17 mouse cellular contexts compared by ENCODE assay signal in the genomic region with DNA sequence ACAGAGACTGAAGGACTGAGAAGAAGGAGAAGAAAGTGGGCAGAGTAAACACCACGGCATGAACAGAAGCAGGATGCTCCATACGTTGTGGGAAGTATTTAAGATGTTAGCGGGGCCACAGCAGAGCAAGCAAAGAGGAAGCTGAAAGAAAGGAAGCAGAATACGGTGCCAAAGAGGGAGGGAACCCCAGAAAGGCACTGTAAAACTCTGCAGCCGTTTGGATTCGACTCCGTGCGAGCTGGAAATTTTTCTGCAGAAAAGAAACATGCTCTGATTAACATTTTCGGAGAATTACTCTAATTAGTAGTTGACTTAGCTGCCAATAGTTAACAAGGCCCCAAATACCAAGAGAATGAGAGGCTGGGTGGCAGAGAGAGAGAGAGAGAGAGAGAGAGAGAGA.
DNase-seq lines count a peak whose midpoint lies in the region; ATAC-seq and TF ChIP-seq lines count a peak whose summit lies in the region.
"Had no signal": no experiment of that assay in that cellular context is flagged by ENCODE, and none has a peak within 500 bp of the region (broad histone marks: within the 10 kb centered on the region; RNA-seq: fewer than 3 reads in every experiment).

No protein-coding gene starts in this region.

- WGBS in heart, adult 2 months = 40% methylated on average over 9 of the region's 9 CpGs

- intact Hi-C loops in heart, adult 2 months (cut with DNase I) = no loop called here

- no peaks in the 10 kb centered on the region; the same call in 1 of the 2 replicates for H3K4me1 ChIP-seq in heart, adult 2 months (ENCODE audit: control insufficient read depth, insufficient read depth, low read length)
- H3K4me1 ChIP-seq: liver, embryonic 12.5 days; midbrain, embryonic 15.5 days; neural tube, embryonic 13.5 days had no signal

- ATAC-seq in inflammation-experienced regulatory T-cells, adult 6 months = no peak
- ATAC-seq: intestine, postnatal 0 days; liver, embryonic 12.5 days; midbrain, embryonic 15.5 days had no signal

- H3K4me3 ChIP-seq in heart, adult 2 months = no peak overlapping the region
- H3K4me3 ChIP-seq: liver, embryonic 12.5 days; midbrain, embryonic 15.5 days; neural tube, embryonic 13.5 days had no signal

- no peak for TF ChIP-seq POLR2A in heart, adult 2 months (IDR thresholded peaks at IDR 0.05; ENCODE audit: insufficient read depth, low read depth, low read length)

- no peak for TF ChIP-seq CTCF in heart, adult 2 months (IDR thresholded peaks at IDR 0.05)

- no peaks in the 10 kb centered on the region for H3K36me3 ChIP-seq in heart, adult 2 months (ENCODE audit: control insufficient read depth, insufficient read depth, low read length)
- H3K36me3 ChIP-seq: liver, embryonic 12.5 days; midbrain, embryonic 15.5 days; neural tube, embryonic 13.5 days had no signal

- no peaks in the 10 kb centered on the region for H3K27me3 ChIP-seq in heart, adult 2 months (ENCODE audit: control insufficient read depth, insufficient read depth, low read length)
- H3K27me3 ChIP-seq: liver, embryonic 12.5 days; midbrain, embryonic 15.5 days had no signal

- H3K79me2 ChIP-seq in heart, adult 2 months (replicated peaks; ENCODE audit: control insufficient read depth, insufficient read depth, low read length) = no peaks in the 10 kb centered on the region

- no peak for TF ChIP-seq EP300 in heart, adult 2 months (IDR thresholded peaks at IDR 0.05; ENCODE audit: insufficient read depth, low read depth, low read length)

- H3K27ac ChIP-seq in heart, adult 2 months = peak overlapping the region; percentile 38
- H3K27ac ChIP-seq: liver, embryonic 12.5 days; midbrain, embryonic 15.5 days; neural tube, embryonic 13.5 days had no signal

- DNase-seq in cerebellum, adult 9-10 months = peak; percentile 29
- DNase-seq in cerebellum, adult 18-20 months = no peak
- DNase-seq in heart, adult 2 months = peak in 1 of 2 experiments; percentile 18
- no peak for DNase-seq in heart, adult 8-10 months (ENCODE audit: low spot score)
- DNase-seq in right cerebral cortex, postnatal 4 days = peak; percentile 12
- no peak for DNase-seq in right cerebral cortex, adult 2 months (ENCODE audit: low spot score in 2 of 2)
- DNase-seq in adrenal gland, adult (ENCODE audit: inconsistent age in 2 of 2, low spot score in 1 of 2) = no peak
- DNase-seq: adrenal gland, postnatal 10 days; kidney, postnatal 14 days; lung, postnatal 14 days; retina, postnatal 1 day; thymus, postnatal 4 days had no signal

- no peak overlapping the region for H3K9ac ChIP-seq in heart, adult 2 months (ENCODE audit: low read depth, low read length)
- H3K9ac ChIP-seq: liver, embryonic 12.5 days; midbrain, embryonic 15.5 days; neural tube, embryonic 13.5 days had no signal

Comparison
In these comparisons a context has a peak if more than half of its experiments do, and no peak if none do; other contexts are left out.
1. DNase-seq: peak in cerebellum, adult 9-10 months (single experiment) and right cerebral cortex, postnatal 4 days (single experiment); none in cerebellum, adult 18-20 months (0 of 2), heart, adult 8-10 months (single experiment), right cerebral cortex, adult 2 months (0 of 2) and adrenal gland, adult (0 of 2).